Mouse (Mus musculus) layer of hippocampus, adult 2 months (tissue): ENCODE results near the gene Pim1. TPM values are rescaled to one million over a fixed set of nuclear protein-coding genes. Genes with fewer than 3 reads are reported as not detected.
"Not testable (repeated sequence)": the region's sequence is repeated elsewhere in the genome, so short reads cannot be mapped to it uniquely, and the experiment has no call there.

Experiments
- DNase-seq, 2 experiments: peaks; one replicate each; pipeline ENCODE4 v3.0.0; 2022; ENCODE audit warnings: low spot score in 2 of 2
- H3K27ac ChIP-seq: fragments of 200-600 bp; 2 replicates; pipeline ENCODE4 v1.8.1; 2022
- H3K4me3 ChIP-seq: fragments of 200-600 bp; 2 replicates; pipeline ENCODE4 v1.8.1; 2022; ENCODE audit warnings: mild to moderate bottlenecking
- CTCF ChIP-seq: fragments of 200-600 bp; conservative IDR thresholded peaks from 2 replicates; pipeline ENCODE4 v1.8.1; 2022; ENCODE audit warnings: antibody characterized with exemption, mild to moderate bottlenecking, moderate library complexity
- total RNA-seq, 2 experiments: library from RNA; stranded (reverse); gene quantifications; 2 replicates each; pipeline ENCODE4 v1.2.3; 2021

Gene Pim1
- total RNA-seq, 2 experiments from 2014 or later, result 4.2 to 5.6 TPM

DNA sequence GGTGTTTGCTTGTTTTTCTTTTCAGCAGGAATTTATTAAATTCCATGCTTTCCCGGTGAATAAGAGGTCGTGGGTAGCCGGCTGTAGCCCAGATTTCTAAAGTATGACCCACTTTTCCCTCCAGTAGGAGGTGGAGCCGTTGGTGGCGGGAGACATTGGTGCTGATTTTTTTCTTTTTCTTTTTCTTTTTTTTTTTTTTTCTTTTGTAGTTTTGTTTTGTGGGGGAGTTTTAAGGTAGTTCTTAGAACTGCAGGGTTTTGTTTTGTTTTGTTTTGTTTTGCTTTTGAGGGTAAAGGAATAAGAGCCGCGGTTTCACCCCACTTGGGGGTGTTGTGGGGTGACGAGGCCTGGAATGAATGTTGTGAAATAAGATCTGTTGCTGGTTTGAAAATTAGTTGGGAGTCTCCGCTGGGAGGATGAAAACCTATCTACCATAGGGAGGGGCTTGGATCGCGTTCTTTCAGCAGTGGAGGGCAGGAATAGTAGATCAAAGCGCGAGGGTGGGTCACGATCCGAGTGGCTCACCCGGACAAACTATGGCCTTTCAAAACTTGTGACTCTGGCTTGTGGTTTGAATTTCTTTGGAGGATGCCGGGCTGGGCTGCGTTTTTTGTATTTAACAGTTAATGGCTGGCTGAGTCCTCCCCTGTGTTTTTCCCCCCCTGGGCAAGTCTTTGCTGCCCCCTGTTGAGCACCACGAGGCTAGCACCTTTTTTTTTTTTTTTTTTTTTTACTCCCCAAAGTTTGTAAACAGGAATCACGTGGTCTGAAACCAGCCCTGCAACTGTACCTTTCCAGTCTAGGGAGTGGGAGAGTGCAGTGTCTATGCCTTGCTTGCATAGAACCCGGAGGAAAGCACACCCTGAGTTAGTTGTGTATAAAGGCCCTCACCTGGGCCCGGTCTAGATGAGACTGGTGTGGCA lies 2.0 kb downstream of the Pim1 start:
- peak; percentile 82 for TF ChIP-seq CTCF
- Histone ChIP-seq H3K27ac (peak overlapping the region; percentile 84), H3K4me3 (peak overlapping the region; percentile 78)
- DNase-seq, result peak in 1 of 2 experiments; percentile 46

DNA sequence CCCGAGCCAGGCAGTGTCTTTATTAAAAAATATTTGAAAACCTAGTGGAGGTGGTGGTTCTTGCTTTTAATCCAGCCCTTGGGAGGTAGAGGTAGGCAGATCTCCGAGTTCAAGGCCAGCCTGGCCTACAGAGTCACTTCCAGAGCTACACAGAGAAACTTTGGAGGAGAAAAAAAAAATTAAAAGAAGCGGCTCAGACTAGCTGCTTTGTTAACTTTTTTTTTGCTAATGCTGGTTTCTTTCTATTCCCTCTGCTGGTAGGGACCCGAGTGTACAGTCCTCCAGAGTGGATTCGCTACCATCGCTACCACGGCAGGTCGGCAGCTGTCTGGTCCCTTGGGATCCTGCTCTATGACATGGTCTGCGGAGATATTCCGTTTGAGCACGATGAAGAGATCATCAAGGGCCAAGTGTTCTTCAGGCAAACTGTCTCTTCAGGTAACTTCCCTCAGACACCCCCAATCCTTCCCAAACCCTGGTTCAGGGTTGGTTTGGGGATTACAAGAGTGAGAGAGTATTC lies 3.0 kb downstream of the Pim1 start:
- H3K27ac ChIP-seq, result peak overlapping the region; percentile 24; the same call in 1 of the 2 replicates
- DNase-seq, result no peak
- no peak for TF ChIP-seq CTCF
- H3K4me3 ChIP-seq, result no peak overlapping the region

DNA sequence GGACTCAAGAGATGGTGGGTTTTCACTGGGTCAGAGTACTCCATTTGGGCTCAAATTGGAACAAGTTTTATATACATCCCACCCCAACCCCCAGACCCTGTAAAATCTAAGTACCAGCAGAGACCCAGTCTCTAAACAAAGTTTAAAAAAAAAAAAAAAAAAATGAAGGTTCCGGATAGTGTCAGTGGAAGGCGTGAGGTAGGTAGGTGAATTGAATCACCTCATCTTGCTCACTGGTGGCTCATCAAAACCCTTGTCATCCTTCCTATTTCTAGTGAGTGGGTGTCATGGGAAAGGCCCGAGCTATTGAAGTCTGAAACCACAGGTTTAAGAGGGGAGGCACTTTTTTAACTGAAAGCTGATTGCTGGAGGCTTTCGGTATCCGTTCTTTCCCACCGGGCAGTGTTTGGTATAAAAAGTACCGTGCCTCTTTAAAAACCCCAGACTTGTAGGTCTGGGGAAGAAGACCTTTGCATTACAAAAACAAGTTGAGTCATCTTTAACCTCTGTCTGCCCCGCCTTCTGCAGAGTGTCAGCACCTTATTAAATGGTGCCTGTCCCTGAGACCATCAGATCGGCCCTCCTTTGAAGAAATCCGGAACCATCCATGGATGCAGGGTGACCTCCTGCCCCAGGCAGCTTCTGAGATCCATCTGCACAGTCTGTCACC lies 3.6 kb downstream of the Pim1 start:
- H3K4me3 ChIP-seq, result no peak overlapping the region
- DNase-seq, result no peak
- no peak overlapping the region for H3K27ac ChIP-seq
- no peak for TF ChIP-seq CTCF

DNA sequence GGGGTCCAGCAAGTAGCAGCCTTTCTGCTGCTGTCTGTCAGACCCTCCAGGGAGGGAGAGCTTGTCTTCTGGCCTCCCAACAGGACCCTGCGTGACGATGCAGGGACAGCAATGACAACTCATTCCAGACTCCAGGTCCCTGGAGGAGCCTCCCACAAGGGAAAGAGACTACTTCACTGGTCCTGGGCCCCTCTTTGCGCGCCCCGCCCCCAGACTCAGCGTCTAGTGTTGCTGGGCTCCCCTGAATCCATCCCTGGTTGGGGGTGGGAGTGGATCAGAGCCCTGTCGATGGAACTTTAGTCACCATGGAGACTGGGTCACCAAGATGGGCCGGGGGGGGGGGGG lies 4.2 kb downstream of the Pim1 start:
- Histone ChIP-seq H3K4me3 (no peak overlapping the region), H3K27ac (no peak overlapping the region)
- TF ChIP-seq CTCF, result no peak
- no peak for DNase-seq

DNA sequence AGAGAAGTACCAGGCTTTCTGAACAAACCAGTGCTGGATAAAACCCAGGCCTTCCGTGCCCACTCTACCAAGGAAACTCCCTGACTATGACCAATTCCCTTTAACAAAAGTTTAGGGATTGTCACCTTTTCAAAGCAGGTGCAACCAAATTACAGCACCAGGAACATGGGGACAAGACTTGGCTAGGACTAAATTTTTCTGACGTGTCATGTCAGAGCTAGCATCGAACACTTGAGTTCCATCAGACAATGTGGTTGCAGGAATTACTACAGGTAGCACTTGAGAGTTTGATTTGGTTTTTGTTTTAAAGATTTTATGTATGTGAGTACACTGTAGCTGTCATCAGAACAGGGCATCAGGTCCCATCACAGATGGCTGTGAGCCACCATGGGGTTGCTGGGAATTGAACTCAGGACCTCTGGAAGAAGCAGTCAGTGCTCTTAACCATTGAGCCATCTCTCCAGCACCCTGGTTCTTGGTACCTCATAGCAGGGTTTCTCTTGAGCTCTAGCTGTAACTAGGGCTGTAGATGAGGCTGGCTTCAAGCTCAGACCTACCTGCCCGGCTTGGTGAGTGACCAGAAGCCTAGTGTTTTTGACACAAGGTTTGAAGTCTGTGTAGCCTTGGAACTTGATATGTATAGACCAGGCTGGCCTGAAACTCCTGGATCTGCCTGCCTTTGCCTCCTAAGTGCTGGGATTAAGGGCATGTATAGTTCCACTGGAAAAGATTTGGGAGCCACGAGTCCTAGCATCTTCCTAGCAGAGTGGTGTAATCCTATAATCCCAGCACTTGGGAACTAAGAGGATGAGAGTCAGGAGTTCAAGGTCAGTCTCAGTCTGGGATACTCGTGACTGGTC lies 5.9 kb downstream of the Pim1 start:
- Histone ChIP-seq H3K27ac (no peak overlapping the region), H3K4me3 (no peak overlapping the region)
- DNase-seq, result no peak
- TF ChIP-seq CTCF, result no peak

DNA sequence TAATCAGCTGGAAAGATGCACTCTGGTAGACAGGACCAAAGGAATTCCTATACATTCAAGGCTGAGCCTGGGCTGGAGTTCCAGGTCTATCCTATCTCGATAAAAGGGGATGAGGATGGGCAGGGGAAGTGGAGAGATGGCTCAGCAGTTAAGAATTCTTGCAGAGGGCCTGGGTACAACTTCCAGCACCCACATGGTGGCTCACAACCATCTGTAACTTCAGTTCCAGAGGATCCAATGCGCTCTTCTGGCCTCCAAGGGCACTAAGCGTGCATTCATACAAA lies 6.5 kb downstream of the Pim1 start:
- H3K4me3 ChIP-seq, result no peak overlapping the region
- TF ChIP-seq CTCF, result no peak

DNA sequence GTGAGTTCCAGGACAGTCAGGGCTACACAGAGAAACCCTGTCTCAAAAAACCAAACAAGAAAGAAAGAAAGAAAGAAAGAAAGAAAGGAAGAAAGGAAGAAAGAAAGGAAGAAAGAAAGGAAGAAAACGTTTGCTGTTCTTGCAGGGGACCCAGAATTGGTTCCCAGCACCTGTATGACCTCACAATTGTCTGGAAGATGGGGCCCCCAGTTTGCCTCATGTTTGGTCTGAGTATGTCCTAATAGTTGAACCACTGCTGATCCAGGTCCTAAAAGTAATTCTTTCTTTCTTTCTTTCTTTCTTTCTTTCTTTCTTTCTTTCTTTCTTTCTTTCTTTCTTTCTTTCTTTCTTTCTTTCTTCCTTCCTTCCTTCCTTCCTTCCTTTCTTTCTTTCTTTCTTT lies 6.9 kb downstream of the Pim1 start:
- not testable (repeated sequence) for H3K4me3 ChIP-seq, DNase-seq, H3K27ac ChIP-seq

More for the DNA sequence above, 6.5 kb downstream of the Pim1 start:
- H3K27ac ChIP-seq, result no peak overlapping the region
- DNase-seq, result no peak

DNA sequence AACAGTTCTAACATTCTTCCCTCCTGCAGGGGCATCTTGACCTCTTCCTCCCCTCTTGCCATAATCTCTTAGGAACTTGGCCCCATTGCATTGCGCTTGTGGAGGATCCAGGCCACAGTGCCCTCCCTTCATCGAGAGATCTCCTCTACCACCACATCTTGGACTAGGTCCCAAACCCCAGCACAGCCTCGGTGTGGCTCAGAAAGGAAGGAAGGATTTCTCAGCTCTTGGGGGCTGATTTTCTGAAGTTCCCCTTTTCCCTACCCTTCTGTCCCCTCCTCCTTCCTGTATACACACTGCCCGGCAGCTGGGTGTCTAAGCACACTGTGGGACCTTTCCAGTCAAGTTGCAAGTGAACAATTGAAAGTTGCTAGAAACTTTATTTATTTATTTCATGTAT lies 7.5 kb downstream of the Pim1 start:
- Histone ChIP-seq H3K27ac (no peak overlapping the region), H3K4me3 (no peak overlapping the region)
- no peak for DNase-seq
- TF ChIP-seq CTCF, result no peak

DNA sequence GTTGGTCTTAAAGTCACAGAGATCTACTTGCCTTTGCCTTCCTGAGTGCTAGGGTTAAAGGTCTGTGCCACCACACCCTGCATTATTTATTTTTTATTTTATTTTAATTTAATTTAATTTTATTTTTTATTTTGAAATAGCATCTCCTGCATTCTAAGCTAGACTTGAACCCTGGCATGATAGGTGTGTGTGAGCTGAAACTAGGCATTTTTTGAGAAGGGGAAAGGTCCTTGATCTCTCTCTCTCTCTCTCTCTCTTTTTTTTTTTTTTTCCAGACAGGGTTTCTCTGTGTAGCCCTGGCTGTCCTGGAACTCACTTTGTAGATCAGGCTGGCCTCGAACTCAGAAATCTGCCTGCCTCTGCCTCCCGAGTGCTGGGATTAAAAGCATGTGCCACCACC lies 8.4 kb downstream of the Pim1 start:
- not testable (repeated sequence) for DNase-seq, H3K4me3 ChIP-seq, H3K27ac ChIP-seq

DNA sequence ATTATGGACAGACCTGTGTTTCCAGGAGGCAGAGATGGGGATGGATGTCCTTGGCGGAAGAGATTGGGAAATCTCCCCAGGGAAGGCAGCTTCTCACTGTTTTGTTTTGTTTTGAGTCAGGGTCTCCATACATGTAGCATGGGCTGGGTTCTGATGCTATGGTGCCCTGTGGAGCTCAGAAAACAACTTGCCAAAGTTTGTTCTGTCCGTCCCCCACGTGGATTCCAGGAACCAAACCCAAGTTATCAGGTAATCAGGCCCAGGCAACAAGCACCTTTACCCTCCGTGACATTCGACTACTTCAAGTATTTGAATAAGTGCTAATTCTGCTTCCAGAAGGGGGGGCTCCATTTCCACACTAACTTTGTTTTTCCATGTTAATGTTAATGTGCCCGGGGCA lies 9.0 kb downstream of the Pim1 start:
- DNase-seq, result no peak
- Histone ChIP-seq H3K27ac (no peak overlapping the region), H3K4me3 (no peak overlapping the region)
- TF ChIP-seq CTCF, result no peak

DNA sequence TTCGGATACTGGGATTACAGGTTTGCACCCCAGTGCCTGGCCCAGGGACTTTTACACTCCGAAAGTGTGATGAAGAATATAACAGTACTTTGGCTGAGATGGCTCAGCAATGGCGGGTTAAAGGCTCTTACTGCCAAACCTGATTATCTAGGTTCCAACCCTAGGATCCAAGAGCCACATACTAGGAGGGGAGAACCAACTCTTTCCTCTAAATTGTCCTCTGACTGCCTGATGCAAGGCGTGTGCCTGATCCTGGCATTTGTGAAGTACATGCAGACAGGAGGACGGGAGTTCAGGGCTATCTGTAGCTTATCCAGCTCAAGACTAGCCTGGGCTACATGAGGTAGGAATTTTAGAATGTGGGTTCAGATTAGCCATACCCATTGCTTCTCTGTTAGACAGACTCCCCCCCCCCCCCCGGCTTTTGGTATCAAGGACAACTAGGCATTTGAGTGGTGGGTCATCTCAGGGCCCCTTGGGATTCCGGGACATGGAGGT lies 9.7 kb downstream of the Pim1 start:
- no peak overlapping the region for H3K4me3 ChIP-seq
- DNase-seq, result no peak
- H3K27ac ChIP-seq, result no peak overlapping the region
- no peak for TF ChIP-seq CTCF

DNA sequence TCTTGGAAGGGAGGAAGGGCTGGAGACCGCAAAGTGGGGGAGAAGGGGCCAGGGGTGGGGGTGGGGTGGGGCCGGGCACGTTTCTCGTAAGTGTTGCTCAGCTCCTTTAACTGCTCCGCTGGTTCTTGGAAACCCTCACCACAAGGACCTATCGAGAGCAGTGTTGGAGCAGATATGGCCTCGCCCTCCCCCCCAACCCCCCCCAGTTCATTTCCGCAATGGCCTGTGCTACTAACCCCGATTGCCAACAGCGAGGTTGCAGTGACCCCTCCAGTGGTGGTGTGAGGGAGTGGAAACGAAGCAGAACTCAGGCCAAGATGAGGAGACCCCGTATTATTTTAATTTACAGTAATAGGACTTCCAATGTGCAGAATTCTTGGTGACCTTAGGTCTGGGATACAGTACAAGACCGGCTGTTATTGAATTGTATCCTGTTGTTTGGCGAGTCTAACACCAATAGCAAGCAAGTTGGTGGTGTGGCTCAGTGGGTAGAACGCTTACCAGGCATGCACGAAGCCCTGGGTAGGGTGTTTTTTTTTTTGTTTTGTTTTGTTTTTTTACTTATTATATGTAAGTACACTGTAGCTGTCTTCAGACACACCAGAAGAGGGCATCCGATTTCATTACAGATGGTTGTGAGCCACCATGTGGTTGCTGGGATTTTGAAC lies 10.4 kb downstream of the Pim1 start:
- no peak overlapping the region for H3K27ac ChIP-seq
- no peak overlapping the region for H3K4me3 ChIP-seq
- no peak for DNase-seq
- no peak for TF ChIP-seq CTCF
